Mouse (Mus musculus) layer of hippocampus, adult 9-11 months (tissue): ENCODE results near the gene Bahcc1.

ENCODE experiments used
- DNase-seq: peaks from one replicate; pipeline ENCODE4 v3.0.0; 2022

Gene Bahcc1

GRCm38 (mm10) chr11:120206669-120207090, 26.1 kb upstream of the Bahcc1 start:
- DNase-seq, result no peak

GRCm38 (mm10) chr11:120208848-120209247, 23.9 kb upstream of the Bahcc1 start:
- no peak for DNase-seq

GRCm38 (mm10) chr11:120209462-120209861, 23.3 kb upstream of the Bahcc1 start:
- no peak for DNase-seq

- no peak for DNase-seq
These were observed 17.0 kb upstream of the Bahcc1 start for GRCm38 (mm10) chr11:120215726-120216241.

GRCm38 (mm10) chr11:120216540-120217324, 16.0 kb upstream of the Bahcc1 start:
- no peak for DNase-seq

- no peak for DNase-seq
These were observed 14.4 kb upstream of the Bahcc1 start for GRCm38 (mm10) chr11:120218176-120218856.

GRCm38 (mm10) chr11:120218946-120219345, 13.8 kb upstream of the Bahcc1 start:
- DNase-seq, result no peak

- DNase-seq, result no peak
These were observed 12.7 kb upstream of the Bahcc1 start for GRCm38 (mm10) chr11:120219916-120220522.

GRCm38 (mm10) chr11:120220963-120221827, 11.6 kb upstream of the Bahcc1 start:
- DNase-seq, result no peak

GRCm38 (mm10) chr11:120222425-120223104, 10.2 kb upstream of the Bahcc1 start:
- DNase-seq, result no peak

GRCm38 (mm10) chr11:120223586-120224487, 8.9 kb upstream of the Bahcc1 start:
- peak; percentile 96 for DNase-seq

GRCm38 (mm10) chr11:120224488-120225255, 8.1 kb upstream of the Bahcc1 start:
- DNase-seq, result no peak

GRCm38 (mm10) chr11:120225256-120226195, 7.2 kb upstream of the Bahcc1 start:
- DNase-seq, result no peak

- no peak for DNase-seq
These were observed 6.1 kb upstream of the Bahcc1 start for GRCm38 (mm10) chr11:120226421-120227280.

- DNase-seq, result no peak
These were observed 5.1 kb upstream of the Bahcc1 start for GRCm38 (mm10) chr11:120227571-120228051.

- no peak for DNase-seq
These were observed 4.4 kb upstream of the Bahcc1 start for GRCm38 (mm10) chr11:120228116-120228890.

- peak; percentile 78 for DNase-seq
These were observed 3.8 kb upstream of the Bahcc1 start for GRCm38 (mm10) chr11:120228911-120229437.
